Mouse (Mus musculus): ENCODE results near the gene Gusb. TPM values are rescaled to one million over a fixed set of nuclear protein-coding genes. Genes with fewer than 3 reads are reported as not detected.

The Gusb gene
- total RNA-seq, 2 experiments from 2014 or later = 12.4 to 12.9 TPM

- peak in 1 of 2 experiments; percentile 87 for DNase-seq (ENCODE audit: low spot score in 2 of 2)
- intact Hi-C loops (cut with DNase I) = no loop called here
These were observed 61.9 kb downstream of the Gusb start for GRCm38 (mm10) chr5:129940736-129941494.

- intact Hi-C loops (cut with DNase I) = no loop called here
- no peak for DNase-seq (ENCODE audit: low spot score in 2 of 2)
These were observed 62.6 kb downstream of the Gusb start for GRCm38 (mm10) chr5:129940281-129940680.

Other genes with a start within 250 kb of the Gusb start
- gene Psph, start 215.6 kb downstream of the Gusb start, total RNA-seq (2021) = 10 to 100 TPM; 25.4 to 26.0 TPM
- 10 to 100 TPM; 19.0 to 24.0 TPM for gene Sumf2, start 156.1 kb downstream of the Gusb start, total RNA-seq (2021)
- 100 to 1,000 TPM; 413 to 428 TPM for gene Chchd2, start 115.6 kb downstream of the Gusb start, total RNA-seq (2021)
- 1 to 10 TPM; 4.0 to 4.4 TPM for gene Zbed5, start 107.3 kb downstream of the Gusb start, total RNA-seq (2021)
- gene Phkg1, start 104.5 kb downstream of the Gusb start, total RNA-seq (2021) = 10 to 100 TPM; 10.5 to 10.9 TPM
- 1 to 10 TPM; 1.8 to 3.4 TPM for gene Nupr1l, start 94.5 kb downstream of the Gusb start, total RNA-seq (2021)
- 10 to 100 TPM; 48.6 to 53.5 TPM for gene Vkorc1l1, start 61.1 kb downstream of the Gusb start, total RNA-seq (2021)
- 10 to 100 TPM; 14.7 to 19.8 TPM for gene Asl, start 26.2 kb upstream of the Gusb start, total RNA-seq (2021)
- 10 to 100 TPM; 30.1 to 33.7 TPM for gene Crcp, start 26.2 kb upstream of the Gusb start, total RNA-seq (2021)
- 10 to 100 TPM; 36.1 to 40.8 TPM for gene Tpst1, start 70.3 kb upstream of the Gusb start, total RNA-seq (2021)
- 10 to 100 TPM; 12.1 to 14.5 TPM for gene Kctd7, start 141.8 kb upstream of the Gusb start, total RNA-seq (2021)
- gene Rabgef1, start 168.7 kb upstream of the Gusb start, total RNA-seq (2021) = 10 to 100 TPM; 43.8 to 47.2 TPM
- gene Tmem248, start 214.0 kb upstream of the Gusb start, total RNA-seq (2021) = 10 to 100 TPM; 35.4 to 46.8 TPM